Mouse (Mus musculus) ES-Bruce4 (cell line): ENCODE results near the gene Tmem242. TPM values are rescaled to one million over a fixed set of nuclear protein-coding genes. Genes with fewer than 3 reads are reported as not detected.

Experiments
- H3K27ac ChIP-seq: 2 replicates; pipeline ENCODE4 v1.5.1; 2012; ENCODE audit warnings: low read length, inconsistent platforms; ENCODE audit not compliant: insufficient read depth
- H3K27me3 ChIP-seq: 2 replicates; pipeline ENCODE4 v1.6.1; 2012; ENCODE audit warnings: mild to moderate bottlenecking, low read length, inconsistent platforms; ENCODE audit not compliant: control insufficient read depth, poor library complexity, insufficient read depth, severe bottlenecking
- H3K36me3 ChIP-seq: 2 replicates; pipeline ENCODE4 v1.6.1; 2012; ENCODE audit warnings: inconsistent platforms, mild to moderate bottlenecking, low read length, moderate library complexity; ENCODE audit not compliant: control insufficient read depth, poor library complexity, insufficient read depth, severe bottlenecking
- H3K4me1 ChIP-seq: one replicate; pipeline ENCODE4 v1.8.1; 2011; ENCODE audit warnings: low read length; ENCODE audit not compliant: control insufficient read depth, insufficient read depth
- H3K4me3 ChIP-seq: 2 replicates; pipeline ENCODE4 v1.5.1; 2011; ENCODE audit warnings: low read depth, mild to moderate bottlenecking, low read length
- H3K9ac ChIP-seq: 2 replicates; pipeline ENCODE4 v1.6.1; 2012; ENCODE audit warnings: low read depth, mild to moderate bottlenecking, inconsistent platforms; ENCODE audit not compliant: poor library complexity, severe bottlenecking
- H3K9me3 ChIP-seq: replicated peaks from 2 replicates; pipeline ENCODE4 v1.6.1; 2012; ENCODE audit warnings: mild to moderate bottlenecking, low read length, inconsistent platforms; ENCODE audit not compliant: control insufficient read depth, poor library complexity, insufficient read depth, severe bottlenecking
- CTCF ChIP-seq: IDR thresholded peaks from one replicate; pipeline ENCODE4 v1.8.1; 2011; ENCODE audit warnings: low read depth, low read length
- EP300 ChIP-seq: IDR thresholded peaks from 2 replicates; pipeline ENCODE4 v1.6.1; 2011; ENCODE audit warnings: low read depth, low read length; ENCODE audit not compliant: insufficient read depth
- POLR2A ChIP-seq: IDR thresholded peaks from one replicate; pipeline ENCODE4 v1.8.1; 2011; ENCODE audit warnings: low read length; ENCODE audit not compliant: insufficient read depth
- polyA plus RNA-seq: library from polyadenylated mRNA; stranded (reverse); fragments of >200 nt; gene quantifications from 2 replicates; pipeline ENCODE4 v1.2.4, GENCODE M21; 2011; ENCODE audit warnings: low read depth; ENCODE audit not compliant: missing spikeins, insufficient read depth, insufficient read length

The Tmem242 gene
- polyA plus RNA-seq, 1 experiment: 60.8 TPM

- Histone ChIP-seq H3K36me3 (no peaks in the 10 kb centered on the region), H3K27ac (no peak overlapping the region), H3K4me3 (no peak overlapping the region), H3K4me1 (peaks cover 2% of the 10 kb centered on the region), H3K9me3 (no peaks in the 10 kb centered on the region), H3K9ac (no peak overlapping the region), H3K27me3 (no peaks in the 10 kb centered on the region)
- no peak for TF ChIP-seq CTCF
- TF ChIP-seq POLR2A: no peak
- TF ChIP-seq EP300: no peak
Measured at GRCm38 (mm10) chr17:5377930-5378310, 62.1 kb downstream of the Tmem242 start.

GRCm38 (mm10) chr17:5377151-5377929 lies 62.7 kb downstream of the Tmem242 start:
- no peaks in the 10 kb centered on the region for H3K36me3 ChIP-seq
- H3K4me3 ChIP-seq: no peak overlapping the region
- TF ChIP-seq POLR2A (no peak), EP300 (no peak), CTCF (no peak)
- peaks cover 2% of the 10 kb centered on the region for H3K4me1 ChIP-seq
- no peaks in the 10 kb centered on the region for H3K27me3 ChIP-seq
- H3K9me3 ChIP-seq: no peaks in the 10 kb centered on the region
- H3K9ac ChIP-seq: no peak overlapping the region
- H3K27ac ChIP-seq: no peak overlapping the region

- no peak overlapping the region for H3K4me3 ChIP-seq
- no peaks in the 10 kb centered on the region for H3K36me3 ChIP-seq
- H3K27ac ChIP-seq: no peak overlapping the region
- H3K9me3 ChIP-seq: no peaks in the 10 kb centered on the region
- H3K4me1 ChIP-seq: peaks cover 2% of the 10 kb centered on the region
- no peak overlapping the region for H3K9ac ChIP-seq
- TF ChIP-seq CTCF (no peak), EP300 (no peak), POLR2A (no peak)
- H3K27me3 ChIP-seq: no peaks in the 10 kb centered on the region
Measured at GRCm38 (mm10) chr17:5372951-5373350, 67.1 kb downstream of the Tmem242 start.

GRCm38 (mm10) chr17:5371521-5371920 lies 68.5 kb downstream of the Tmem242 start:
- H3K4me1 ChIP-seq: no peaks in the 10 kb centered on the region
- H3K4me3 ChIP-seq: no peak overlapping the region
- no peaks in the 10 kb centered on the region for H3K36me3 ChIP-seq
- no peak overlapping the region for H3K9ac ChIP-seq
- no peak for TF ChIP-seq CTCF
- TF ChIP-seq POLR2A: no peak
- no peak for TF ChIP-seq EP300
- no peak overlapping the region for H3K27ac ChIP-seq
- H3K9me3 ChIP-seq: no peaks in the 10 kb centered on the region
- no peaks in the 10 kb centered on the region for H3K27me3 ChIP-seq

GRCm38 (mm10) chr17:5371032-5371431 lies 69.0 kb downstream of the Tmem242 start:
- no peaks in the 10 kb centered on the region for H3K9me3 ChIP-seq
- no peak overlapping the region for H3K9ac ChIP-seq
- TF ChIP-seq EP300 (no peak), POLR2A (no peak), CTCF (no peak)
- H3K4me1 ChIP-seq: peaks cover 1% of the 10 kb centered on the region
- H3K27ac ChIP-seq: no peak overlapping the region
- no peaks in the 10 kb centered on the region for H3K36me3 ChIP-seq
- no peak overlapping the region for H3K4me3 ChIP-seq
- H3K27me3 ChIP-seq: no peaks in the 10 kb centered on the region

GRCm38 (mm10) chr17:5365992-5366398 lies 74.1 kb downstream of the Tmem242 start:
- Histone ChIP-seq H3K9ac (no peak overlapping the region), H3K4me3 (peak overlapping the region; percentile 14; the same call in 1 of the 2 replicates), H3K36me3 (no peaks in the 10 kb centered on the region), H3K9me3 (no peaks in the 10 kb centered on the region), H3K27ac (no peak overlapping the region), H3K4me1 (peaks cover 2% of the 10 kb centered on the region), H3K27me3 (no peaks in the 10 kb centered on the region)
- TF ChIP-seq POLR2A (no peak), CTCF (no peak), EP300 (no peak)

Other genes starting within 250 kb of the Tmem242 start
- 1.1 and 1.3 TPM in 2 replicates for gene Ldhal6b, start 21.5 kb downstream of the Tmem242 start, polyA plus RNA-seq
- 1.0 and 1.1 TPM in 2 replicates for gene Zdhhc14, start 52.3 kb upstream of the Tmem242 start, polyA plus RNA-seq